Mouse (Mus musculus) cerebellum, adult 8-10 months (tissue): ENCODE results near the gene Uvrag.

Source experiments
- DNase-seq: peaks from one replicate; pipeline ENCODE4 v3.0.0; 2022

The Uvrag gene

GRCm38 (mm10) chr7:98917407-98917806 lies 223.5 kb downstream of the Uvrag start:
- no peak for DNase-seq

DNA sequence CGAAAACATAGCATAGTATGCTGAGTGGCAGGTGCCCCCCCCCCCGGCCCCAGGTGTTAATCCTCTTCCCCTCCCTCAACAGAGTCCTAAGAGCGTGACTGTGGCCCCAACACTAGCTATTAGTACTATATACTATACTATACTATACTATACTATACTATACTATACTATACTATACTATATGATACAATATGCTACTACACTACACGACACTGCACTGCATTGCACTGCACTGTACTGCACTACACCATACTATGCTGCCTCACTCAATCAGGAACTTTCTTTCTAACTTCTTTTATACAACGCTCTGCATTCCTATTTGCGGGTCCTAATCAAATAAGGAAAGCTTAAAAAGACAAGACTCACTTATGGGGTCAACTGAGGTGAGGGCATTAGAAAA lies 224.4 kb downstream of the Uvrag start:
- DNase-seq, result no peak

GRCm38 (mm10) chr7:98912953-98913360 lies 228.0 kb downstream of the Uvrag start:
- DNase-seq, result no peak

DNA sequence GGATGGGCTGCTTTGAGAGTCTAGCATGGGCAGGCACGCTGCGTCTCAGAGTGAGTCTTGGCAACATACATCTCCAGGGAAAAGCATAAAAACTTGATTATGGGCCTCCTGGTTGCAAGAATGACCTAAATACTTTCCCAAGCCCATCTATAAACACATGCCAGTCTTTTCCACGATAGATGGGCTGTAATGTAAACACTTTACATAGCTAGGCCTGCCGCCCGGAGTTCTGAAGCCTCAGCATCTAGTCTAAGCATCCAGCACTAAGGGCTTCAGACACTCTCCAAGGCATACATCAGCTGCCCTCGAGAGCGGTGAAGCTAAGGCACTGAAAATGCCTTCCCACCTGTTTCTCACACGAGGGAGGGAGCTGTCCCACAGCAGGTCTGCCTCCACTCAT lies 229.7 kb downstream of the Uvrag start:
- DNase-seq, result no peak

GRCm38 (mm10) chr7:98910712-98911111 lies 230.2 kb downstream of the Uvrag start:
- DNase-seq, result no peak

DNA sequence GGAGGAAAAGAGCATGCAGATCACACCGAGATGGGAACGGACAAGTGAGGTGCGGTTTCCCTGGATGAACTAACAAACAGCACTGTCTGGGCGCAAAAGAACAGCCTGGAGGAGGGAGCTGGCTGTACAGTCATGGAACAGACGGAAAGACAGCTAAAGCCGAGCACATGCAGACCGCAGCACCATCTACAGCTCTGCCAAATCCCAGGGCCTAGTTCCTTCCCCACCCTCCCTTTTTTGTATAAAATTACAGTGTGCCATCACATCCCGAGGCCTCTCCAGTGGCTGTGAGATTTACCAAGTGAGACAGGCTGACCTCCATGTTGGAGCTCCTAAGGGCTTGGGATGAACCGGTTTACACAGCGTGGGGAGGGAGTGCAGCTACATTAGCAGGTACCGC lies 230.8 kb downstream of the Uvrag start:
- no peak for DNase-seq

- DNase-seq, result no peak
Observed at GRCm38 (mm10) chr7:98907476-98907875, 233.5 kb downstream of the Uvrag start.

DNA sequence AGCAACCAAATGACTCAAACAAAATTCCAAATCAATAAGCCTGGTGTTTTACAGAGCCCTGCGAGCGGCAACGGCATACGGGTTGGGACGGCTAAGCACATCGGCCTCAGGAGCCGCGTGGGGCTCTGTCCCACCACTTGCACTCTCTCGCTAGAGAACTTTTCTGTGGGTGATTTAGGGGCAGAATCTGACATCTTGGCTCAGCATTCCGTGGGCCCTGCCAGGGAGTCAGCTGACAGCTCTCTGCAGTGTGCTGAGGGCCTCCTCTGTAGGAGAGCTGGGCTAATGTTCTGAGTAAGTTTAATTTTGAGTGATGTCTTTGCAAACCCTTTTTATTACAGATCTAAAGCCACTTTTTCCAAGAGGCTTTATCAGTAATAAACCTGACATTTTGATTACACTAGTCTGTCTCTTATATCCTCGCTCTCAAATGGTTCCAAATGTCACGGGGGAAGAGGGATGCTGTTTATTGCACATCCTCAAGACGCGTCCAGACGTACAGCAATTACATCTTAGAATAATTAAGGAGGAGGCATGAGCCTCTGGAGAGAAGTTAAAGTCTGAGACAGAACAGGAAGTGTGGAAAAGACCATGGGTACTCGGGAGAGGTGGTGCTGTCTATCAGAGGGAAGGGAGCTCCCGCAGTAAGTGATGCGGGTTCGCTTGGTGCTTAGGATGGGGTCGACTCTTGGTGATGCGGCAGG lies 236.1 kb downstream of the Uvrag start:
- no peak for DNase-seq

GRCm38 (mm10) chr7:98903884-98904283 lies 237.1 kb downstream of the Uvrag start:
- DNase-seq, result no peak

DNA sequence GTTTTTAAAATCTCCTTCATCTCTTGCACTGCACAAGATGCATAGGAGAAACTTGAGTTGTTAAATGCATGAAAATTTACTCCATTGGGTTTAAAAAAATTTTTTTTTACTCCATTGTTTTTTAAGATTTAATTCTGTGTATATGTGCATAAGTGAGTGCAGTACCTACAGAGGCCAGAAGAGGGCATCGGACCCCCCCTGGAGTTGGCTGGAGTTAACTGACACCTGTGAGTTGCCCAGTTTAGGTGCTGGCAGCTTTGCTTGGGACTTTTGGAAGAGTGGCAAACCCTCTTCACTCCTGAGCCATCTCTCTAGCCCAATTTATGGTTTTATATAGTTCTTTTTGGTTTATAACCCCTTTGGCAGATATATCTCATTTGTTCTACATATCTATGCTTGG lies 239.8 kb downstream of the Uvrag start:
- DNase-seq, result no peak

DNA sequence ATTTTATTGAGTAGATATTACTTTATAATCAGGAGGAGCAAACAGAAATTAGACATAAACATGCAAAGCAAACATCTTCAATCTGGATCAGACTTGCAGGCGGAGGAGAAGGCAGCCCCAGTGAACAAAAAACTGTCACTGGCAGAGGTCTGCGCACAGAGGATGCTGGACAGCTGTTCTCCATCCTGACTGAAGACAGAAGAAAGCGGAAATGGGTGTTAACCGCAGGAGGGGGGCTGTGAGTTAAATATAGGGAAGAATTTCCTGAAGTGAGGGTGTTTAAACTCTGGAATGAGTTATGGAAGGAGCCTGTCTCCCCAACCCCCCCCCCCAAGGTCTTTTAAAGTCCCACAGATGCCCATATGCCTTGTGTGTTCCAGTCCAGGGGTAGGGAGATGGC lies 241.1 kb downstream of the Uvrag start:
- no peak for DNase-seq

DNA sequence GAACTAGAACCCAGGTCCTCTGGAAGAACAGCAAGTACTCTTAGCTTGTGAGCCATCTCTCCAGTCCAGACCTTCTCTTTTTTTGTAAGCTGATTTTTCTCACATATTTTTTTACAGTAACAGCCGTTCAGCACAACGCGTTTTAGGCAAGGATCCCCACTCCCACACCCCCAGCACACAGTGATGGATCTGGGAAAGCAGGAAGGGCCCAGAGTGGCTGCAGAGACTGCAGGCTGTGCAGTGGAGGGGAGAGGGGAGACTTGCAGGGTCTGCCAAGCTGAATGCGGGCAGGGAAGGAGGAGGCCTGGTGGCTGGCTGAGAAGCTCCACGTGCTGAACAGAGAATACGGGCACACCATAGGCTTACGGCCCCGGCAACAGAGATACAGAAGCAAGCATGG lies 243.6 kb downstream of the Uvrag start:
- no peak for DNase-seq

DNA sequence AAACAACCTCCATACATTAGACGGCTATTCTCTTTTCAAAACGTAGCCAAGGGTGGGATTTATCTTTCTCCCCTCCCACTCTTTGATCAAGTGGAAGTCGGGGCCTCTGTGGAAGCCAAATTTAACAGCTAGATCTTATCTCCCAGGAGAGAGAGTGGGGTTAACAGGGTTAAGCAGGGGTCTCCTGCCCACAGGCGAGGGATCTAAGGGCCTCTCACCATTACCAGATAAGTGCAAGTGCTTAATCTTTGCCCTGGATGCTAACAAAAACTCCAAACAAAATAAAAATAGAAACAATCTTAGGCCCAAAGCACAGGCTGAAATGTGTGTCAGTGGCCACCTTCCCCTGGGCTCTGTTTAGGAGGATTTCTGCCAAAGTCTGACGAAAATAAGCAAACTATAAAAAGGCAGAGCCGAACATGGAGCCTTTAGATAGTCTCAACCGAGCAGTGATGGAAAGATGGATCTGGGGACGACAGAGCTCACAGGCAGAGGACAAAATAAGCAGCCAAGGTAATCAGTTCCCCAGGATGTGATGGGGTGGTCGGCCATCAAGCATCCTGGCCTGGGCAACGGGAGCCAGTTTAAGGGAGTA lies 245.3 kb downstream of the Uvrag start:
- DNase-seq, result no peak

- DNase-seq, result no peak
Observed at GRCm38 (mm10) chr7:98894768-98895167, 246.2 kb downstream of the Uvrag start.

- DNase-seq, result no peak
Observed at GRCm38 (mm10) chr7:98894305-98894704, 246.6 kb downstream of the Uvrag start.

- no peak for DNase-seq
Observed at GRCm38 (mm10) chr7:98893144-98893543, 247.8 kb downstream of the Uvrag start.

DNA sequence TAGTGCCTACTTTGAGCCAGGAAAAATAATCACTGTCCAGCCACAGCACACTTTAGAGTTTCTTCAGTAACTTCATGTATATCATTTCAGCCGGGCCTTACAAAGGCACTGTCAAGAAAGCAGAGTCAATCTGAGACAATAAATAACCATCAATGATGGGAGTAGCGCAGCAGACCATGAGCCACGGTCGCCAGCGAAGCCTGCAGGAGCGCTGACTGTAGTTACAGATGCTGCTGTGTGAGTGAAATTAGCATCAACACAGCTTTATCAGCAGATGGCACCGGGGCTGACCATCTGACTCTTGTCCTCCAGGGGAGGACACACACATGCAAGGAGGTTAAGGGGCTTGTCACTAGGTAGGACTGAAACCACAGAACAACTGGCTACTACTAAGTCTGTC lies 251.7 kb downstream of the Uvrag start:
- DNase-seq, result no peak

DNA sequence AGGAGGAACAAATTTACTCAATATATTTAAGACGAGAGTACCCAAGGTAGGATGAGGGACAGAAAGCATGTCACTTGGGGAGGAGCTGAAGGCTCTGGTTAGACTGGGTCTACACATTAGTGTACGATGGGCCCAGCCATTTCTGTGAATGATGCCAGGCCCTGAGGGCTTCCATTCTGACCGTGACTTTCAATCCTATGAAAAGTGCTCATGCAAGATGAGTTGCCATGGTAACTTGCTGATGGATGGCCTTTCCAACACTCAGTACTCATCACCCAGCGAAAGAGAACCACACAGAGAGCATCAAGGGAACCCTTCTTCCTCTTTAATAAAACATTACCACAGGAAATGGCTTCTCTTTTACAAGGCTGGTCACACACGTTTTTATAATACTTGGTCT lies 252.1 kb downstream of the Uvrag start:
- no peak for DNase-seq

DNA sequence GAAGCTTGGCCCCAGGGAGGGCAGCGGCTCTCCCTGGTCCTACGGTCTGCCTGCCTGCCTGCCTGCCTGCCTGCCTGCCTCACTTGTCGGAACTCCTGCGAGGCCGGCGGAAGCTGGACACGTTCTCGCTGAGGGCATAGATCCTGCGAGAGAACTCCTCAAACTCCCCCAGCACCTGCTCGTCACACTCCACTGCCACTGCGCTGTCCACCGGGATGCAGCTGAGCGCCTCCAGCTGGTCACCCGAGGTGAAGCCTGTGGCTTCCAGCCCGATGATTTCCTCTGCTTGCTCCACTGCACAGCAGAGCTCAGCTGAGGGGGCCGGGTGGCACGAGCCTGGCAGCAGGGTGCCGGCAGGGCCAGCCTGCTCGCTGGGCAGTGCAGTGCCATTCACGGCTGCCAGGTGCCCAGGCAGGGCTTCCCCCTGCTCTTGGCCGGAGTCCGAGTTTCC lies 253.1 kb downstream of the Uvrag start:
- peak; percentile 65 for DNase-seq

DNA sequence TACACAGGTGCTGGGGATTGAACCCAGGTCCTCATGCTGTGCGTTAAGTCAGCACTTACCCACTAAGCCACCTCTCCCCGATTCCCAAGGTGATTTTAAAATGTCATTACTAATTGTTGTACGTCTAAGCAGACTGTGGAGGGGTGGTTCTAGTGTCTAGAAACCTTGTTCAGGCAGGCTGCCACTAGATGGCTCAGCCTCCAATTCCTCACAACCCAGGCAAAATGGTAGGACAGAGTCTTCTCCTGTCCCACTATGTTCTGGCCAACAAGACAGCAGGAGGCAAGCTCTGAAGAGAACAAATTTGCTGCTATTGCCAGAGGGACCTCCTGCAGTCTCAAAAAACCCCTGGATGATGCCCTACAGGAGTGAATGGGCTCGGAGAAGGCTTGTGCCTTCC lies 259.1 kb downstream of the Uvrag start:
- DNase-seq, result no peak

DNA sequence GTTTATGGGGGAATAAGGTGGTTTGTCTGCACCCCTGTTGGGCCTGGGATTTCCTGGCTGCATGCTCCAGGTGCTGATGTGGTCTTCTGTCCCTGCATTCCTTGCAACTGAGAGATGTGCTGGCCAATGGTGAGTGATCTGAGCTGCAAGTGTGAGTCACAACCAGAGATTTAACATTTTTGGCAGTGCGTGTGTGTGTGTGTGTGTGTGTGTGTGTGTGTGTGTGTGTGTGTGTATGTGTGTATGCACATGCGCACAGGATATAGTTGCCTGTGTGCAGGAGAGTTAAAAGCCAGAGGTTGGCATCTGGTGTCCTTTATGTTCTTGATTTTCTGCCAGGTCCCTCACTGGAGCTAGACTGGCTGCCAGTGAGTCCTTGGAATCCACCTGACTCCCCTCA lies 261.8 kb downstream of the Uvrag start:
- DNase-seq, result no peak

GRCm38 (mm10) chr7:98876119-98876518 lies 264.8 kb downstream of the Uvrag start:
- DNase-seq, result no peak

DNA sequence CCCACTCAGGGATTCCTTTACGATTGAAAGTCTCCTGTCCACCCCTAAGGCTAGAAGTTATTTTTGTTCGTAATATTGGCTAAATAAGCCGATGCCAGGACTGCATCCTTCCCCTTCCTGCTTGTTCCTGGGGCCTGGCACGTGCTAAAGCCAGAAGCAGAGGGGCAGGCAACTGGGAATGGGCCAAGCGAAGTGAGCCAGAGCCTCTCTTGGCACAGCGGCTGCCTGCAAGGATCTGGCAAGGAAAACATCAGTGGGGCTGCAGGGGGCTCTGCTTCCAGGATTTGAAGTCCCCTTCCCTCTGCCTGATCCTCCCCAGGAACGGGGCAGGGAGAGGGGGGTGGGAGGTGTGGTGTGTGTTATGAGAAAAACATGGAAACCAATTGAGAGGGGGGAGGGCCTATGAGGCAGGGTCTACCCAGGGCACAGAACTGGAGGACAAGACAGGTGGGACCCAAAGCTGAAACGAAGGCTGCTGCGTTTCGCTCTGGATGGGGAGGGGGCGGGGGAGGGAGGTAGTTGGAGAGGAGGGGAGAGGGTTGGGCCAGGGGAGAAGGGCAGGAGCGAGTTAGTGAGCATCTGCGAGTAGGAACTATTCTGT lies 265.5 kb downstream of the Uvrag start:
- DNase-seq, result no peak

DNA sequence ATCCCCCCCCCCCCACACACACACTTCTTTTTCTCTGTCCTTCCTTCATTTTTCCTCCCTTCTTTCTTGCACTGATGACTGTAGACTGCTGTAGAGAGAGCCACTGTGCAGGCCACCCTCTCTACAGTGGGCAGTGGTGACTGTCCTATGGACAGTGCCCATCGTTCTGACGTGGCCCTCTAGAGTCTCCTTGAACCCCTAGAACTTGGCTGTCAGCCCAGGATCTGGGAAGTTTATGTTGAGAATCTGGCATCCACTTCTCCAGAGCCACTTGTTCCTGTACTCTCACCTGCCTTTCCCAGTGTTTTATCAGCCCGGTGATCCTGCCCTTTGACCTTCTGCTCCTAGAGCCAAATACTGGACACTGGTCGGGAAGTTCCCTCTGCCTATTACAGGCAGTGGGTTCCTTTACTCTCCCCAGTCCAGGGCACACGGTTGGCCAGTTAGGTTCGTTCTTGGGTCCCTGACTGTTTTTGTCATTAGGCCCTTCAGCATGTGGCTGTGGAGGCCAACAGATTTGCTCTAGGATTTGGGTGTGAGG lies 266.5 kb downstream of the Uvrag start:
- DNase-seq, result no peak
